Mouse (Mus musculus): ENCODE measurements around the gene Rbl2. TPM values are rescaled to one million over a fixed set of nuclear protein-coding genes. Genes with fewer than 3 reads are reported as not detected.

Rbl2 gene
- total and polyA plus RNA-seq, 2 experiments = 10.5 to 36.8 TPM

DNA sequence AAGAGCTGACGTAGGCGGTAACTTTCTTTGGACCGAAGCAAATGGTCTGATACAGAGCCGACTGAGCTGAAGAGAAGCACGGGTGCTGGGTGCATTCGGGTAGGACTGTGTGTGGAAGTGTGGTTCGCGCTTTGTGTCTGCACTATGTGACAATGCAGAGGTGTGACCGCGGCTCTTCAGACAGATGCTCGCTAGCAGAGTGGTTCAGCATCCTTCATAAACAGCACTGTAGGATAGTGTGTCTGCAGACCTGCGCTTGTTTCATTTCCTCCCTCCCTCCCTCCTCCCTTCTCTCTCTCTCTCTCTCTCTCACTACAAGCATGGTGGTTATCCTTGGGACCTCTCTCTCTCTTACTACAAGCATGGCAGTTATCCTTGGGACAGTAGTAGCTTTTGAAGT, 12.6 kb downstream of the Rbl2 start:
- Histone ChIP-seq H3K27me3 (ENCODE audit: control insufficient read depth, insufficient read depth, low read length) (no peaks in the 10 kb centered on the region), H3K4me3 (ENCODE audit: insufficient read depth, low read depth, low read length) (no peak overlapping the region), H3K9ac (ENCODE audit: low read depth, low read length) (no peak overlapping the region), H3K36me3 (ENCODE audit: control insufficient read depth, insufficient read depth, low read length) (peaks cover 57% of the 10 kb centered on the region), H3K79me2 (ENCODE audit: control insufficient read depth, insufficient read depth, low read length) (no peaks in the 10 kb centered on the region; the same call in 1 of the 2 replicates), H3K27ac (replicated peaks; ENCODE audit: insufficient read depth, low read depth, low read length) (no peak overlapping the region), H3K4me1 (ENCODE audit: control insufficient read depth, insufficient read depth, low read length) (no peaks in the 10 kb centered on the region)
- no peak for TF ChIP-seq POLR2A (IDR thresholded peaks at IDR 0.05; ENCODE audit: extremely low read depth, insufficient read depth, low read length)
- TF ChIP-seq CTCF (IDR thresholded peaks at IDR 0.05; ENCODE audit: low read depth, low read length) = no peak
- no peak for DNase-seq (ENCODE audit: extremely low read depth, low read depth, low spot score)
- 76% methylated on average over 12 of the region's 12 CpGs for WGBS

DNA sequence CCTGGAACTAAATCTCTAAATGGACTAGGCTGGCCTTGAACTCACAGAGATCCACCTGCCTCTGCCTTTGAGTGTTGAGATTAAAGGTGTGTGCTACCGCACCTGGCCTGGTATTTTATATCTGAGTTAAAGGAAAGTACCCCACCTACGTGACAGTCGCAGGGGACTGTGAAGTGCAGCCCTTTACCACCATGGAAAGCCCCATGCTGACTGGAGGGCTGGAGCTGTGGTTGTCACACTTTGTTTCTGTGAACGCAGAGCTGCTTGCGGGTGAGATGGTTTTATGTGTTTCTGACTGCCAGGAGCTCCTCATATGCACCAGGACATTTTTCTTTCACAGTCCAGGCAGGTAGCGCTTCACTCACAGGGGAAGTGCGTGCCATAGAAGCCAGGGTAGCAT, 18.6 kb downstream of the Rbl2 start:
- 96% methylated on average over 7 of the region's 7 CpGs for WGBS
- Histone ChIP-seq H3K4me1 (ENCODE audit: control insufficient read depth, insufficient read depth, low read length) (no peaks in the 10 kb centered on the region), H3K79me2 (ENCODE audit: control insufficient read depth, insufficient read depth, low read length) (no peaks in the 10 kb centered on the region; the same call in 1 of the 2 replicates), H3K27me3 (ENCODE audit: control insufficient read depth, insufficient read depth, low read length) (no peaks in the 10 kb centered on the region), H3K27ac (replicated peaks; ENCODE audit: insufficient read depth, low read depth, low read length) (no peak overlapping the region), H3K9ac (ENCODE audit: low read depth, low read length) (no peak overlapping the region), H3K4me3 (ENCODE audit: insufficient read depth, low read depth, low read length) (no peak overlapping the region), H3K36me3 (ENCODE audit: control insufficient read depth, insufficient read depth, low read length) (peaks cover 73% of the 10 kb centered on the region)
- DNase-seq (ENCODE audit: extremely low read depth, low read depth, low spot score) = no peak
- no peak for TF ChIP-seq POLR2A (IDR thresholded peaks at IDR 0.05; ENCODE audit: extremely low read depth, insufficient read depth, low read length)
- no peak for TF ChIP-seq CTCF (IDR thresholded peaks at IDR 0.05; ENCODE audit: low read depth, low read length)

DNA sequence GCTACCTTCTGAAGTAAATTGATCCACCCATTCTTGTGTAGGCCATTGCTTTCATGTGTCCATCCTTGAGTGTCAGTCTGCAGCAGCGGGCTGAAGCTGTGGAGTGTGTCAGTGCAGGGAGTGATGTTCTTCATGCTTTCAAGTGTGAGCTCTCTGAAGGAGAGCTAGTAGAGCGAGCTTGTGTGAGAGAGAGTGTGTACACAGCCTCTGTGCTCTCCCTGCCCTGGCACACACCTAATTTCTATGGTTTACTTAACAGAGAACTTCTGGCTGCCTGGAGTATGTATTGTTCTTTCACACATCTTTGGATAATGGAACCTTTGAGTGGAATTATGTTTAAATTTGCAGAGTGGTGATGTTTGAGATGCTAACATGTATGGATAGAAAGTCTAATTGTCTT, 19.7 kb downstream of the Rbl2 start:
- no peak overlapping the region for H3K4me3 ChIP-seq (ENCODE audit: insufficient read depth, low read depth, low read length)
- H3K4me1 ChIP-seq (ENCODE audit: control insufficient read depth, insufficient read depth, low read length) = no peaks in the 10 kb centered on the region
- H3K27me3 ChIP-seq (ENCODE audit: control insufficient read depth, insufficient read depth, low read length) = no peaks in the 10 kb centered on the region
- no peak overlapping the region for H3K27ac ChIP-seq (replicated peaks; ENCODE audit: insufficient read depth, low read depth, low read length)
- no peak overlapping the region for H3K9ac ChIP-seq (ENCODE audit: low read depth, low read length)
- WGBS = 93% methylated on average over 2 of the region's 2 CpGs
- no peaks in the 10 kb centered on the region; the same call in 1 of the 2 replicates for H3K79me2 ChIP-seq (ENCODE audit: control insufficient read depth, insufficient read depth, low read length)
- TF ChIP-seq CTCF (IDR thresholded peaks at IDR 0.05; ENCODE audit: low read depth, low read length) = no peak
- H3K36me3 ChIP-seq (ENCODE audit: control insufficient read depth, insufficient read depth, low read length) = peaks cover 66% of the 10 kb centered on the region
- DNase-seq (ENCODE audit: extremely low read depth, low read depth, low spot score) = no peak

DNA sequence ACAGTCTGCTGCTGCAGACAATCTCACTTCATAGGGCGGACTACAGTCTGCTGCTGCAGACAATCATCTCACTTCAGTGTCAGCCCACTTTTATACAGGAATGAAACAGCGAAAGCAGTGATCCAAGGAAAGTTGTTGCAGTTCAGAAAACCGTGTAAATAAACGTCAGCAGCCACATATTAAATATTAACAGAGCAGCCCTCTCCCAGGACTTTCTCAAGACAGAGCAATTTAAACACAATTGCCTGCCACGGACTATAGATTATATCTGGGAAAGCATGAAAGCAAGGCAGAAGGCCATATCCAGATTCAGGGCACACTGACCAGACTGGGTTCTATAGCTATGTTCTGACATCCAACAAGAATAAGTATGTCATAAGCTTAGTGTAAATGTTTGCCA, 24.3 kb downstream of the Rbl2 start:
- H3K79me2 ChIP-seq (ENCODE audit: control insufficient read depth, insufficient read depth, low read length) = no peaks in the 10 kb centered on the region; the same call in 1 of the 2 replicates
- 34% methylated on average over 5 of the region's 5 CpGs for WGBS
- no peak overlapping the region for H3K9ac ChIP-seq (ENCODE audit: low read depth, low read length)
- no peaks in the 10 kb centered on the region for H3K4me1 ChIP-seq (ENCODE audit: control insufficient read depth, insufficient read depth, low read length)
- H3K4me3 ChIP-seq (ENCODE audit: insufficient read depth, low read depth, low read length) = no peak overlapping the region
- TF ChIP-seq POLR2A (IDR thresholded peaks at IDR 0.05; ENCODE audit: extremely low read depth, insufficient read depth, low read length) (no peak), CTCF (IDR thresholded peaks at IDR 0.05; ENCODE audit: low read depth, low read length) (no peak)
- H3K27ac ChIP-seq (replicated peaks; ENCODE audit: insufficient read depth, low read depth, low read length) = no peak overlapping the region
- no peaks in the 10 kb centered on the region for H3K27me3 ChIP-seq (ENCODE audit: control insufficient read depth, insufficient read depth, low read length)
- peak; percentile 40 for DNase-seq (ENCODE audit: extremely low read depth, low read depth, low spot score)
- peaks cover 62% of the 10 kb centered on the region for H3K36me3 ChIP-seq (ENCODE audit: control insufficient read depth, insufficient read depth, low read length)

DNA sequence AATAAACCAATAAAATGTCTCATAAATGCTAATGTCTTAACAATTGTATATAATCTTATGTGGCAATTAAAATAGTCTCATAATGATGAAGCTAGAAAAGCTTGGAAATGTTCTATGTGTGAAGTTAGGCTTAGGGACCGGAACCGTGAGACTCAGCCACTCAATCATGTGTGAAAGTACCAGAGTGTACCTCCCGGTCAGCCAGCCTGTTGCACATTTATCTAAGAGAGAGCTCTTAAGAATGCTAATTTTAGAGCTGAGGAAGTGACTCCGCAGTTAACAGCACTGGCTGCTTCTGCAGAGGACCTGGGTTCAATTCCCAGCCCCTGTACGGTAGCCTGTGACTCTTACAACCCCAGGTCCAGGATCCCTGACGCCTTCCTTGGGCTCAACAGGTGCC, 28.2 kb downstream of the Rbl2 start:
- H3K27ac ChIP-seq (replicated peaks; ENCODE audit: insufficient read depth, low read depth, low read length) = no peak overlapping the region
- 93% methylated on average over 6 of the region's 6 CpGs for WGBS
- no peak overlapping the region for H3K9ac ChIP-seq (ENCODE audit: low read depth, low read length)
- TF ChIP-seq POLR2A (IDR thresholded peaks at IDR 0.05; ENCODE audit: extremely low read depth, insufficient read depth, low read length) (no peak), CTCF (IDR thresholded peaks at IDR 0.05; ENCODE audit: low read depth, low read length) (no peak)
- H3K4me1 ChIP-seq (ENCODE audit: control insufficient read depth, insufficient read depth, low read length) = no peaks in the 10 kb centered on the region
- H3K27me3 ChIP-seq (ENCODE audit: control insufficient read depth, insufficient read depth, low read length) = no peaks in the 10 kb centered on the region
- H3K36me3 ChIP-seq (ENCODE audit: control insufficient read depth, insufficient read depth, low read length) = peaks cover 54% of the 10 kb centered on the region
- no peak overlapping the region for H3K4me3 ChIP-seq (ENCODE audit: insufficient read depth, low read depth, low read length)
- H3K79me2 ChIP-seq (ENCODE audit: control insufficient read depth, insufficient read depth, low read length) = no peaks in the 10 kb centered on the region
- no peak for DNase-seq (ENCODE audit: extremely low read depth, low read depth, low spot score)

DNA sequence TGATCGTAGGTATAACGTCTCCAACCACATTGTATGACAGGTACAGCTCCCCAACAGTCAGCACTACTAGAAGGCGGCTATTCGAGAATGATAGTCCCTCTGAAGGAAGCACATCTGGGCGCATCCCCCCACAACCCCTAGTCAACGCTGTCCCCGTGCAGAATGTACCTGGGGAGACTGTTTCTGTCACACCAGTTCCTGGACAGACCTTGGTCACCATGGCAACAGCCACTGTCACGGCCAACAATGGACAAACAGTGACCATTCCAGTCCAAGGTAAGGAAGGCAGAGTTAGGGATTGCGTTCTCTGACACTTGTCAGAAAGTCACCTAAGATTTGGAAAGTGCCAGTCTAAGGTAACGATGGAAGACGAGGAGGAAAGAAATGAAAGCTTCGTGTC, 36.4 kb downstream of the Rbl2 start:
- no peak for DNase-seq (ENCODE audit: extremely low read depth, low read depth, low spot score)
- H3K27ac ChIP-seq (replicated peaks; ENCODE audit: insufficient read depth, low read depth, low read length) = no peak overlapping the region
- TF ChIP-seq CTCF (IDR thresholded peaks at IDR 0.05; ENCODE audit: low read depth, low read length) = no peak
- no peak for TF ChIP-seq POLR2A (IDR thresholded peaks at IDR 0.05; ENCODE audit: extremely low read depth, insufficient read depth, low read length)
- no peaks in the 10 kb centered on the region for H3K27me3 ChIP-seq (ENCODE audit: control insufficient read depth, insufficient read depth, low read length)
- H3K36me3 ChIP-seq (ENCODE audit: control insufficient read depth, insufficient read depth, low read length) = peaks cover 52% of the 10 kb centered on the region
- no peak overlapping the region for H3K4me3 ChIP-seq (ENCODE audit: insufficient read depth, low read depth, low read length)
- no peaks in the 10 kb centered on the region for H3K4me1 ChIP-seq (ENCODE audit: control insufficient read depth, insufficient read depth, low read length)
- 88% methylated on average over 12 of the region's 12 CpGs for WGBS
- H3K9ac ChIP-seq (ENCODE audit: low read depth, low read length) = no peak overlapping the region
- H3K79me2 ChIP-seq (ENCODE audit: control insufficient read depth, insufficient read depth, low read length) = no peaks in the 10 kb centered on the region
